Mouse (Mus musculus) lung, postnatal 4 days (tissue): ENCODE measurements around the gene 1700069L16Rik.
A peak's percentile ranks its signal among the peaks of the same experiment; 100 is the strongest.

Experiments used
- DNase-seq, 2 experiments: peaks; one replicate each; pipeline ENCODE4 v3.0.0; 2021

1700069L16Rik gene

GRCm38 (mm10) chr5:113724446-113724845 is at the start of gene 1700069L16Rik:
Gene 1700069L16Rik (minus strand): TSS chr5:113724772.
- peak; percentile 70 to 83 for DNase-seq

GRCm38 (mm10) chr5:113773664-113774063 is 49.1 kb upstream of the 1700069L16Rik start:
- DNase-seq = peak; percentile 89 to 93

GRCm38 (mm10) chr5:113772905-113773519 is 48.4 kb upstream of the 1700069L16Rik start:
- no peak for DNase-seq

- peak; percentile 96 to 97 for DNase-seq
Observed at GRCm38 (mm10) chr5:113772450-113772895, 47.9 kb upstream of the 1700069L16Rik start, which contains the start of the genes Sart3 and Iscu. Gene Sart3 (minus strand): TSS chr5:113772510. Gene Iscu (plus strand): TSS chr5:113772748.

- DNase-seq = peak; percentile 90 to 91
Observed at GRCm38 (mm10) chr5:113771213-113772162, 46.9 kb upstream of the 1700069L16Rik start.

GRCm38 (mm10) chr5:113768806-113769205 is 44.2 kb upstream of the 1700069L16Rik start:
- no peak for DNase-seq

GRCm38 (mm10) chr5:113765641-113766526 is 41.3 kb upstream of the 1700069L16Rik start:
- DNase-seq = peak in 1 of 2 experiments; percentile 39

- DNase-seq = no peak
Observed at GRCm38 (mm10) chr5:113764426-113764825, 39.9 kb upstream of the 1700069L16Rik start.

GRCm38 (mm10) chr5:113761585-113761984 is 37.0 kb upstream of the 1700069L16Rik start:
- no peak for DNase-seq

- DNase-seq = peak in 1 of 2 experiments; percentile 66
Observed at GRCm38 (mm10) chr5:113755347-113756030, 30.9 kb upstream of the 1700069L16Rik start.

- no peak for DNase-seq
Observed at GRCm38 (mm10) chr5:113751521-113752157, 27.1 kb upstream of the 1700069L16Rik start.

- DNase-seq = no peak
Observed at GRCm38 (mm10) chr5:113748556-113749331, 24.2 kb upstream of the 1700069L16Rik start.

- DNase-seq = no peak
Observed at GRCm38 (mm10) chr5:113747629-113748028, 23.1 kb upstream of the 1700069L16Rik start.

- DNase-seq = no peak
Observed at GRCm38 (mm10) chr5:113737607-113738237, 13.2 kb upstream of the 1700069L16Rik start.

- DNase-seq = peak in 1 of 2 experiments; percentile 29
Observed at GRCm38 (mm10) chr5:113736522-113737164, 12.1 kb upstream of the 1700069L16Rik start.

GRCm38 (mm10) chr5:113736113-113736502 is 11.5 kb upstream of the 1700069L16Rik start:
- no peak for DNase-seq

GRCm38 (mm10) chr5:113735345-113736112 is 11.0 kb upstream of the 1700069L16Rik start, which contains the start of gene Ficd:
Gene Ficd (plus strand): TSS chr5:113735803.
- DNase-seq = peak; percentile 94 to 97

- no peak for DNase-seq
Observed at GRCm38 (mm10) chr5:113735023-113735344, 10.4 kb upstream of the 1700069L16Rik start.

GRCm38 (mm10) chr5:113734376-113734775 is 9.8 kb upstream of the 1700069L16Rik start:
- no peak for DNase-seq
